Mouse (Mus musculus): ENCODE measurements around the gene Rabgap1l. TPM values are rescaled to one million over a fixed set of nuclear protein-coding genes. Genes with fewer than 3 reads are reported as not detected.

The Rabgap1l gene
- polyA plus RNA-seq, 1 experiment from 2014 or later: 41.8 TPM

GRCm38 (mm10) chr1:160467443-160467842, 325.6 kb downstream of the Rabgap1l start:
- no peak overlapping the region for H3K4me3 ChIP-seq (ENCODE audit: low read depth, low read length)
- no peak overlapping the region for H3K9ac ChIP-seq (ENCODE audit: low read depth, low read length)
- H3K27me3 ChIP-seq (ENCODE audit: control insufficient read depth, insufficient read depth, low read depth, low read length): no peaks in the 10 kb centered on the region
- no peaks in the 10 kb centered on the region for H3K9me3 ChIP-seq (replicated peaks; ENCODE audit: control insufficient read depth, low read length, poor library complexity, severe bottlenecking)
- ATAC-seq: no peak
- H3K27ac ChIP-seq (ENCODE audit: low read length): no peak overlapping the region
- H3K4me2 ChIP-seq (ENCODE audit: low read length): no peak overlapping the region
- no peaks in the 10 kb centered on the region for H3K36me3 ChIP-seq (ENCODE audit: control insufficient read depth, insufficient read depth, low read length)
- no peaks in the 10 kb centered on the region for H3K4me1 ChIP-seq (ENCODE audit: control insufficient read depth, insufficient read depth, low read length)

GRCm38 (mm10) chr1:160465186-160465585, 327.8 kb downstream of the Rabgap1l start:
- ATAC-seq: no peak
- Histone ChIP-seq H3K4me2 (ENCODE audit: low read length) (no peak overlapping the region), H3K9ac (ENCODE audit: low read depth, low read length) (no peak overlapping the region), H3K4me3 (ENCODE audit: low read depth, low read length) (no peak overlapping the region), H3K9me3 (replicated peaks; ENCODE audit: control insufficient read depth, low read length, poor library complexity, severe bottlenecking) (no peaks in the 10 kb centered on the region), H3K27ac (ENCODE audit: low read length) (no peak overlapping the region), H3K36me3 (ENCODE audit: control insufficient read depth, insufficient read depth, low read length) (no peaks in the 10 kb centered on the region), H3K4me1 (ENCODE audit: control insufficient read depth, insufficient read depth, low read length) (no peaks in the 10 kb centered on the region), H3K27me3 (ENCODE audit: control insufficient read depth, insufficient read depth, low read depth, low read length) (no peaks in the 10 kb centered on the region)

- H3K9me3 ChIP-seq (replicated peaks; ENCODE audit: control insufficient read depth, low read length, poor library complexity, severe bottlenecking): no peaks in the 10 kb centered on the region
- H3K9ac ChIP-seq (ENCODE audit: low read depth, low read length): no peak overlapping the region
- no peaks in the 10 kb centered on the region for H3K4me1 ChIP-seq (ENCODE audit: control insufficient read depth, insufficient read depth, low read length)
- H3K27ac ChIP-seq (ENCODE audit: low read length): no peak overlapping the region
- H3K4me3 ChIP-seq (ENCODE audit: low read depth, low read length): no peak overlapping the region
- no peaks in the 10 kb centered on the region for H3K36me3 ChIP-seq (ENCODE audit: control insufficient read depth, insufficient read depth, low read length)
- ATAC-seq: no peak
- H3K4me2 ChIP-seq (ENCODE audit: low read length): no peak overlapping the region
- H3K27me3 ChIP-seq (ENCODE audit: control insufficient read depth, insufficient read depth, low read depth, low read length): no peaks in the 10 kb centered on the region
Observed at GRCm38 (mm10) chr1:160464148-160464547, 328.9 kb downstream of the Rabgap1l start.

- WGBS: 97% methylated on average over 1 of the region's 1 CpGs
- no peak overlapping the region for H3K4me2 ChIP-seq (ENCODE audit: low read length)
- no peak overlapping the region for H3K4me3 ChIP-seq (ENCODE audit: low read depth, low read length)
- no peaks in the 10 kb centered on the region for H3K27me3 ChIP-seq (ENCODE audit: control insufficient read depth, insufficient read depth, low read depth, low read length)
- no peaks in the 10 kb centered on the region for H3K36me3 ChIP-seq (ENCODE audit: control insufficient read depth, insufficient read depth, low read length)
- no peaks in the 10 kb centered on the region for H3K9me3 ChIP-seq (replicated peaks; ENCODE audit: control insufficient read depth, low read length, poor library complexity, severe bottlenecking)
- H3K9ac ChIP-seq (ENCODE audit: low read depth, low read length): no peak overlapping the region
- no peak for ATAC-seq
- H3K27ac ChIP-seq (ENCODE audit: low read length): no peak overlapping the region
- H3K4me1 ChIP-seq (ENCODE audit: control insufficient read depth, insufficient read depth, low read length): no peaks in the 10 kb centered on the region
Observed at GRCm38 (mm10) chr1:160460346-160460745, 332.7 kb downstream of the Rabgap1l start.

- Histone ChIP-seq H3K36me3 (ENCODE audit: control insufficient read depth, insufficient read depth, low read length) (no peaks in the 10 kb centered on the region), H3K9me3 (replicated peaks; ENCODE audit: control insufficient read depth, low read length, poor library complexity, severe bottlenecking) (no peaks in the 10 kb centered on the region), H3K9ac (ENCODE audit: low read depth, low read length) (no peak overlapping the region), H3K4me3 (ENCODE audit: low read depth, low read length) (no peak overlapping the region), H3K27ac (ENCODE audit: low read length) (no peak overlapping the region), H3K4me2 (ENCODE audit: low read length) (no peak overlapping the region), H3K27me3 (ENCODE audit: control insufficient read depth, insufficient read depth, low read depth, low read length) (no peaks in the 10 kb centered on the region), H3K4me1 (ENCODE audit: control insufficient read depth, insufficient read depth, low read length) (0 out of 2 replicates have a peak, but pooled peaks cover 3% of the 10 kb centered on the region)
- 81% methylated on average over 2 of the region's 2 CpGs for WGBS
- no peak for ATAC-seq
Observed at GRCm38 (mm10) chr1:160451663-160452062, 341.3 kb downstream of the Rabgap1l start.

GRCm38 (mm10) chr1:160448681-160449080, 344.3 kb downstream of the Rabgap1l start:
- WGBS: 59% methylated on average over 2 of the region's 2 CpGs
- Histone ChIP-seq H3K4me1 (ENCODE audit: control insufficient read depth, insufficient read depth, low read length) (0 out of 2 replicates have a peak, but pooled peaks cover 3% of the 10 kb centered on the region), H3K4me3 (ENCODE audit: low read depth, low read length) (no peak overlapping the region), H3K27ac (ENCODE audit: low read length) (no peak overlapping the region), H3K9me3 (replicated peaks; ENCODE audit: control insufficient read depth, low read length, poor library complexity, severe bottlenecking) (no peaks in the 10 kb centered on the region), H3K27me3 (ENCODE audit: control insufficient read depth, insufficient read depth, low read depth, low read length) (no peaks in the 10 kb centered on the region), H3K9ac (ENCODE audit: low read depth, low read length) (no peak overlapping the region), H3K36me3 (ENCODE audit: control insufficient read depth, insufficient read depth, low read length) (no peaks in the 10 kb centered on the region), H3K4me2 (ENCODE audit: low read length) (no peak overlapping the region)
- ATAC-seq: no peak

- Histone ChIP-seq H3K27ac (ENCODE audit: low read length) (no peak overlapping the region), H3K4me3 (ENCODE audit: low read depth, low read length) (no peak overlapping the region), H3K9me3 (replicated peaks; ENCODE audit: control insufficient read depth, low read length, poor library complexity, severe bottlenecking) (no peaks in the 10 kb centered on the region), H3K4me1 (ENCODE audit: control insufficient read depth, insufficient read depth, low read length) (0 out of 2 replicates have a peak, but pooled peaks cover 3% of the 10 kb centered on the region), H3K36me3 (ENCODE audit: control insufficient read depth, insufficient read depth, low read length) (no peaks in the 10 kb centered on the region), H3K4me2 (ENCODE audit: low read length) (no peak overlapping the region), H3K27me3 (ENCODE audit: control insufficient read depth, insufficient read depth, low read depth, low read length) (no peaks in the 10 kb centered on the region), H3K9ac (ENCODE audit: low read depth, low read length) (no peak overlapping the region)
- ATAC-seq: no peak
- WGBS: 72% methylated on average over 1 of the region's 1 CpGs
Observed at GRCm38 (mm10) chr1:160446823-160447222, 346.2 kb downstream of the Rabgap1l start.

- 91% methylated on average over 1 of the region's 1 CpGs for WGBS
- no peaks in the 10 kb centered on the region for H3K36me3 ChIP-seq (ENCODE audit: control insufficient read depth, insufficient read depth, low read length)
- H3K4me2 ChIP-seq (ENCODE audit: low read length): no peak overlapping the region
- ATAC-seq: no peak
- H3K9ac ChIP-seq (ENCODE audit: low read depth, low read length): no peak overlapping the region
- 0 out of 2 replicates have a peak, but pooled peaks cover 3% of the 10 kb centered on the region for H3K4me1 ChIP-seq (ENCODE audit: control insufficient read depth, insufficient read depth, low read length)
- no peaks in the 10 kb centered on the region for H3K9me3 ChIP-seq (replicated peaks; ENCODE audit: control insufficient read depth, low read length, poor library complexity, severe bottlenecking)
- no peak overlapping the region for H3K4me3 ChIP-seq (ENCODE audit: low read depth, low read length)
- H3K27me3 ChIP-seq (ENCODE audit: control insufficient read depth, insufficient read depth, low read depth, low read length): no peaks in the 10 kb centered on the region
- H3K27ac ChIP-seq (ENCODE audit: low read length): no peak overlapping the region
Observed at GRCm38 (mm10) chr1:160443506-160443905, 349.5 kb downstream of the Rabgap1l start.

- no peak for ATAC-seq
Observed at GRCm38 (mm10) chr1:160441679-160442078, 351.3 kb downstream of the Rabgap1l start.

GRCm38 (mm10) chr1:160441161-160441560, 351.9 kb downstream of the Rabgap1l start:
- H3K27me3 ChIP-seq (ENCODE audit: control insufficient read depth, insufficient read depth, low read depth, low read length): no peaks in the 10 kb centered on the region
- no peak for ATAC-seq
- H3K4me2 ChIP-seq (ENCODE audit: low read length): no peak overlapping the region
- no peak overlapping the region for H3K9ac ChIP-seq (ENCODE audit: low read depth, low read length)
- no peak overlapping the region for H3K27ac ChIP-seq (ENCODE audit: low read length)
- H3K4me1 ChIP-seq (ENCODE audit: control insufficient read depth, insufficient read depth, low read length): no peaks in the 10 kb centered on the region
- H3K4me3 ChIP-seq (ENCODE audit: low read depth, low read length): no peak overlapping the region
- no peaks in the 10 kb centered on the region for H3K9me3 ChIP-seq (replicated peaks; ENCODE audit: control insufficient read depth, low read length, poor library complexity, severe bottlenecking)
- no peaks in the 10 kb centered on the region for H3K36me3 ChIP-seq (ENCODE audit: control insufficient read depth, insufficient read depth, low read length)
- WGBS: 93% methylated on average over 5 of the region's 5 CpGs

More at GRCm38 (mm10) chr1:160441679-160442078, 351.3 kb downstream of the Rabgap1l start:
- Histone ChIP-seq H3K4me2 (ENCODE audit: low read length) (no peak overlapping the region), H3K27ac (ENCODE audit: low read length) (no peak overlapping the region), H3K27me3 (ENCODE audit: control insufficient read depth, insufficient read depth, low read depth, low read length) (no peaks in the 10 kb centered on the region), H3K36me3 (ENCODE audit: control insufficient read depth, insufficient read depth, low read length) (no peaks in the 10 kb centered on the region), H3K9me3 (replicated peaks; ENCODE audit: control insufficient read depth, low read length, poor library complexity, severe bottlenecking) (no peaks in the 10 kb centered on the region), H3K4me3 (ENCODE audit: low read depth, low read length) (no peak overlapping the region), H3K4me1 (ENCODE audit: control insufficient read depth, insufficient read depth, low read length) (no peaks in the 10 kb centered on the region), H3K9ac (ENCODE audit: low read depth, low read length) (no peak overlapping the region)
- 81% methylated on average over 2 of the region's 2 CpGs for WGBS

Measured in midbrain, embryonic 16.5 days (tissue).